In genomic region chr14:62657469-62657868, GRCm38 (mm10) we compare ENCODE assay signal across 14 mouse cellular contexts. TPM values are rescaled to one million over a fixed set of nuclear protein-coding genes. Genes with fewer than 3 reads are reported as not detected.
"Had no signal": no experiment of that assay in that cellular context is flagged by ENCODE, and none has a peak within 500 bp of the region (broad histone marks: within the 10 kb centered on the region; RNA-seq: fewer than 3 reads in every experiment).

No protein-coding gene starts in this region.

- DNase-seq: kidney, postnatal 25 days; layer of hippocampus, adult 9-11 months; liver; lung, adult 18-20 months; lung, postnatal 10 days; lung, postnatal 4 days; thymus, postnatal 25 days had no signal

- ATAC-seq: liver, embryonic 12.5 days; midbrain, embryonic 15.5 days had no signal

RNA-seq across cellular contexts. Expression of gene Serpine3, which starts 6.0 kb away (rescaled TPM):
- total RNA-seq: layer of hippocampus, adult 2 months; layer of hippocampus, postnatal 25 days; left cerebral cortex, adult 18-20 months; left cerebral cortex, postnatal 25 days; megakaryocyte progenitor cell, adult 5-6 weeks had no signal
